8 mouse cellular contexts compared by ENCODE assay signal in genomic region chr12:102284267-102284610, GRCm38 (mm10). TPM values are rescaled to one million over a fixed set of nuclear protein-coding genes. Genes with fewer than 3 reads are reported as not detected.
DNase-seq lines count a peak whose midpoint lies in the region; ATAC-seq lines count a peak whose summit lies in the region.

No protein-coding gene starts in this region.

- DNase-seq in neural tube, embryonic 11.5 days (ENCODE audit: low spot score) = no peak
- no peak for DNase-seq in neural tube, embryonic 10.5 days (ENCODE audit: extremely low spot score, low spot score)
- DNase-seq in left cerebral cortex, postnatal 4 days = no peak
- DNase-seq in gastrocnemius, postnatal 10 days = no peak
- no peak for DNase-seq in layer of hippocampus, postnatal 14 days (ENCODE audit: low spot score in 2 of 2)

- H3K27me3 ChIP-seq in neural tube, embryonic 11.5 days (ENCODE audit: control insufficient read depth, insufficient read depth, low read length) = no peaks in the 10 kb centered on the region
- no peaks in the 10 kb centered on the region; the same call in 1 of the 2 replicates for H3K27me3 ChIP-seq in forebrain, embryonic 16.5 days (replicated peaks; ENCODE audit: control insufficient read depth, insufficient read depth, low read length)
- H3K27me3 ChIP-seq in liver, embryonic 12.5 days (replicated peaks) = peaks cover 22% of the 10 kb centered on the region
- H3K27me3 ChIP-seq in stomach, embryonic 14.5 days (ENCODE audit: control insufficient read depth, insufficient read depth, low read length) = no peaks in the 10 kb centered on the region

- H3K4me3 ChIP-seq in neural tube, embryonic 11.5 days (ENCODE audit: low read depth, low read length) = 0 out of 2 replicates have a peak overlapping the region, but pooled peaks have one; percentile 43
- H3K4me3 ChIP-seq in forebrain, embryonic 16.5 days (replicated peaks; ENCODE audit: low read length) = no peak overlapping the region
- H3K4me3 ChIP-seq in liver, embryonic 12.5 days = peak overlapping the region; percentile 61
- peak overlapping the region; percentile 63 for H3K4me3 ChIP-seq in stomach, embryonic 14.5 days (ENCODE audit: low read depth, low read length)

- H3K36me3 ChIP-seq in neural tube, embryonic 11.5 days (ENCODE audit: control insufficient read depth, insufficient read depth, low read length) = no peaks in the 10 kb centered on the region
- no peaks in the 10 kb centered on the region for H3K36me3 ChIP-seq in forebrain, embryonic 16.5 days (ENCODE audit: control insufficient read depth, insufficient read depth)
- no peaks in the 10 kb centered on the region for H3K36me3 ChIP-seq in liver, embryonic 12.5 days
- H3K36me3 ChIP-seq in stomach, embryonic 14.5 days (ENCODE audit: control insufficient read depth, insufficient read depth, low read length) = no peaks in the 10 kb centered on the region

- no peaks in the 10 kb centered on the region for H3K9me3 ChIP-seq in neural tube, embryonic 11.5 days (ENCODE audit: control insufficient read depth, low read length)
- H3K9me3 ChIP-seq in forebrain, embryonic 16.5 days (ENCODE audit: control insufficient read depth, low read length) = no peaks in the 10 kb centered on the region
- H3K9me3 ChIP-seq in liver, embryonic 12.5 days (replicated peaks) = no peaks in the 10 kb centered on the region
- H3K9me3 ChIP-seq in stomach, embryonic 14.5 days (ENCODE audit: control insufficient read depth, low read depth, low read length) = no peaks in the 10 kb centered on the region

- H3K4me1 ChIP-seq in neural tube, embryonic 11.5 days (ENCODE audit: control insufficient read depth, insufficient read depth, low read length) = no peaks in the 10 kb centered on the region
- H3K4me1 ChIP-seq in forebrain, embryonic 16.5 days (replicated peaks; ENCODE audit: control insufficient read depth, insufficient read depth, low read length) = peaks cover 20% of the 10 kb centered on the region
- H3K4me1 ChIP-seq in liver, embryonic 12.5 days = peaks cover 71% of the 10 kb centered on the region
- H3K4me1 ChIP-seq in stomach, embryonic 14.5 days (ENCODE audit: control insufficient read depth, insufficient read depth, low read length) = peaks cover 46% of the 10 kb centered on the region

- H3K9ac ChIP-seq in neural tube, embryonic 11.5 days (ENCODE audit: low read length) = no peak overlapping the region
- H3K9ac ChIP-seq in forebrain, embryonic 16.5 days (replicated peaks; ENCODE audit: low read depth, low read length) = no peak overlapping the region
- no peak overlapping the region for H3K9ac ChIP-seq in liver, embryonic 12.5 days
- no peak overlapping the region; the same call in 1 of the 2 replicates for H3K9ac ChIP-seq in stomach, embryonic 14.5 days (replicated peaks; ENCODE audit: low read depth, low read length)

- no peak overlapping the region for H3K27ac ChIP-seq in neural tube, embryonic 11.5 days (ENCODE audit: low read depth, low read length)
- no peak overlapping the region for H3K27ac ChIP-seq in forebrain, embryonic 16.5 days (ENCODE audit: low read length)
- H3K27ac ChIP-seq in liver, embryonic 12.5 days = peak overlapping the region; percentile 81; the same call in 1 of the 2 replicates
- peak overlapping the region; percentile 66 for H3K27ac ChIP-seq in stomach, embryonic 14.5 days (ENCODE audit: low read length)

- H3K4me2 ChIP-seq in neural tube, embryonic 11.5 days (ENCODE audit: low read depth) = peak overlapping the region; percentile 97; the same call in 1 of the 2 replicates
- H3K4me2 ChIP-seq in forebrain, embryonic 16.5 days (ENCODE audit: low read length) = peak overlapping the region; percentile 96
- peak overlapping the region; percentile 78 for H3K4me2 ChIP-seq in liver, embryonic 12.5 days
- peak overlapping the region; percentile 95 for H3K4me2 ChIP-seq in stomach, embryonic 14.5 days (replicated peaks; ENCODE audit: low read depth, low read length)

- intact Hi-C loops in left cerebral cortex, postnatal 4 days (cut with DNase I) = no loop called here

- no peak for ATAC-seq in neural tube, embryonic 11.5 days (ENCODE audit: insufficient read depth, low FRiP score, low TSS enrichment)
- no peak for ATAC-seq in forebrain, embryonic 16.5 days
- no peak for ATAC-seq in liver, embryonic 12.5 days
- ATAC-seq in stomach, embryonic 14.5 days (ENCODE audit: insufficient number of reproducible peaks, insufficient read depth, low FRiP score, low read depth) = peak; percentile 7; the same call in 1 of the 2 replicates

- WGBS in neural tube, embryonic 11.5 days = 38% methylated on average over 9 of the region's 9 CpGs
- 22% methylated on average over 9 of the region's 9 CpGs for WGBS in forebrain, embryonic 16.5 days
- WGBS in liver, embryonic 12.5 days (ENCODE audit: insufficient replicate concordance) = 10% methylated on average over 9 of the region's 9 CpGs
- 12% methylated on average over 9 of the region's 9 CpGs for WGBS in stomach, embryonic 14.5 days

RNA-seq across cellular contexts. Expression of gene Rin3, which starts 1.4 kb away (rescaled TPM):
- 3.7 and 5.0 TPM in 2 replicates for polyA plus RNA-seq in neural tube, embryonic 11.5 days (2014; fragmentation: Nextera tagmentation; extraction: Ambion mirVana)
- polyA plus RNA-seq in forebrain, embryonic 16.5 days (2015; fragmentation: Nextera tagmentation; extraction: Ambion mirVana) = 1.7 and 3.3 TPM in 2 replicates
- polyA plus RNA-seq in liver, embryonic 12.5 days (2016; fragmentation: Nextera tagmentation; extraction: Ambion mirVana) = 5.8 and 10.3 TPM in 2 replicates
- 12.1 and 12.4 TPM in 2 replicates for polyA plus RNA-seq in stomach, embryonic 14.5 days (2014; fragmentation: Nextera tagmentation; extraction: Ambion mirVana)
- total RNA-seq in left cerebral cortex, postnatal 4 days (2021) = 1 to 10 TPM; 4.0 to 4.5 TPM
- total RNA-seq in gastrocnemius, postnatal 10 days (2021) = 10 to 100 TPM; 13.2 to 21.0 TPM
- 1 to 10 TPM; 4.0 to 4.4 TPM for total RNA-seq in layer of hippocampus, postnatal 14 days (2021)

Comparison
In these comparisons a context has a peak if more than half of its experiments do, and no peak if none do; other contexts are left out.
1. H3K27ac ChIP-seq: peak in liver, embryonic 12.5 days (single experiment) and stomach, embryonic 14.5 days (single experiment); none in neural tube, embryonic 11.5 days (single experiment) and forebrain, embryonic 16.5 days (single experiment).
2. Peak in every context shown above with its lines, with median percentiles within 50 percentile points of each other: H3K4me2 ChIP-seq.